24 mouse cellular contexts compared by ENCODE assay signal in genomic region chr12:88214641-88215040, GRCm38 (mm10). TPM values are rescaled to one million over a fixed set of nuclear protein-coding genes. Genes with fewer than 3 reads are reported as not detected.
"Had no signal": no experiment of that assay in that cellular context is flagged by ENCODE, and none has a peak within 500 bp of the region (broad histone marks: within the 10 kb centered on the region; RNA-seq: fewer than 3 reads in every experiment).

No protein-coding gene starts in this region.

- H3K4me3 ChIP-seq: midbrain, embryonic 10.5 days; midbrain, embryonic 12.5 days; neural tube, embryonic 12.5 days; stomach, embryonic 15.5 days had no signal

- H3K27me3 ChIP-seq: midbrain, embryonic 12.5 days; neural tube, embryonic 12.5 days; stomach, embryonic 15.5 days had no signal

- H3K27ac ChIP-seq: midbrain, embryonic 10.5 days; midbrain, embryonic 12.5 days; neural tube, embryonic 12.5 days; stomach, embryonic 15.5 days; stomach, postnatal 0 days had no signal

- H3K4me1 ChIP-seq: midbrain, embryonic 10.5 days; midbrain, embryonic 12.5 days; neural tube, embryonic 12.5 days; stomach, embryonic 15.5 days had no signal

- H3K36me3 ChIP-seq: midbrain, embryonic 10.5 days; midbrain, embryonic 12.5 days; neural tube, embryonic 12.5 days; stomach, embryonic 15.5 days had no signal

- H3K9me3 ChIP-seq: stomach, embryonic 15.5 days had no signal

- DNase-seq: lung, adult 18-20 months; lung, embryonic 14.5 days; lung, postnatal 10 days; lung, postnatal 4 days; midbrain, embryonic 14.5 days; right cerebral cortex, postnatal 14 days; thymus, adult 2 months; thymus, postnatal 25 days; thymus, postnatal 4 days had no signal

RNA-seq across cellular contexts. Expression of gene Gm10436, which starts 32.7 kb away (rescaled TPM):
- total RNA-seq: megakaryocyte, adult 5-6 weeks; megakaryocyte-erythroid progenitor cell, adult 5-6 weeks; neutrophil, adult 5-6 weeks had no signal
- polyA plus RNA-seq: liver, embryonic 16.5 days; lung, embryonic 14.5 days; lung, embryonic 16.5 days; midbrain, embryonic 10.5 days; midbrain, embryonic 12.5 days; midbrain, embryonic 14.5 days; midbrain, embryonic 16.5 days; neural tube, embryonic 12.5 days; neural tube, embryonic 14.5 days; spleen, adult 2 months; stomach, embryonic 15.5 days; stomach, postnatal 0 days; testis, adult 2 months; thymus, adult 2 months; urinary bladder, adult 2 months had no signal

RNA-seq across cellular contexts. Expression of gene Gm8332, which starts 35.3 kb away (rescaled TPM):
- total RNA-seq: megakaryocyte, adult 5-6 weeks; megakaryocyte-erythroid progenitor cell, adult 5-6 weeks; neutrophil, adult 5-6 weeks had no signal
- polyA plus RNA-seq: liver, embryonic 16.5 days; lung, embryonic 14.5 days; lung, embryonic 16.5 days; midbrain, embryonic 10.5 days; midbrain, embryonic 12.5 days; midbrain, embryonic 14.5 days; midbrain, embryonic 16.5 days; neural tube, embryonic 12.5 days; neural tube, embryonic 14.5 days; spleen, adult 2 months; stomach, embryonic 15.5 days; stomach, postnatal 0 days; testis, adult 2 months; thymus, adult 2 months; urinary bladder, adult 2 months had no signal

RNA-seq across cellular contexts. Expression of gene Gm5662, which starts 59.7 kb away (rescaled TPM):
- total RNA-seq: megakaryocyte, adult 5-6 weeks; megakaryocyte-erythroid progenitor cell, adult 5-6 weeks; neutrophil, adult 5-6 weeks had no signal
- polyA plus RNA-seq: liver, embryonic 16.5 days; lung, embryonic 14.5 days; lung, embryonic 16.5 days; midbrain, embryonic 10.5 days; midbrain, embryonic 12.5 days; midbrain, embryonic 14.5 days; midbrain, embryonic 16.5 days; neural tube, embryonic 12.5 days; neural tube, embryonic 14.5 days; spleen, adult 2 months; stomach, embryonic 15.5 days; testis, adult 2 months; urinary bladder, adult 2 months had no signal
